Mouse (Mus musculus) heart, postnatal 0 days (tissue): ENCODE results near the gene Prr30.

Experiments
- CTCF ChIP-seq: IDR thresholded peaks from 2 replicates; pipeline ENCODE4 v1.5.1; 2016; ENCODE audit warnings: antibody characterized with exemption, control low read depth, low read depth
- EP300 ChIP-seq: IDR thresholded peaks from 2 replicates; pipeline ENCODE4 v1.6.1; 2016; ENCODE audit warnings: antibody characterized with exemption, low read depth

GRCm38 (mm10) chr14:101172258-101172657 lies 27.9 kb downstream of the Prr30 start:
- TF ChIP-seq CTCF: no peak
- peak; percentile 71; the same call in 1 of the 2 replicates for TF ChIP-seq EP300
